Mouse (Mus musculus): ENCODE measurements around the gene Kif21b. TPM values are rescaled to one million over a fixed set of nuclear protein-coding genes. Genes with fewer than 3 reads are reported as not detected.

Gene Kif21b
- polyA plus RNA-seq, 1 experiment from 2014 or later: 49.4 TPM

DNA sequence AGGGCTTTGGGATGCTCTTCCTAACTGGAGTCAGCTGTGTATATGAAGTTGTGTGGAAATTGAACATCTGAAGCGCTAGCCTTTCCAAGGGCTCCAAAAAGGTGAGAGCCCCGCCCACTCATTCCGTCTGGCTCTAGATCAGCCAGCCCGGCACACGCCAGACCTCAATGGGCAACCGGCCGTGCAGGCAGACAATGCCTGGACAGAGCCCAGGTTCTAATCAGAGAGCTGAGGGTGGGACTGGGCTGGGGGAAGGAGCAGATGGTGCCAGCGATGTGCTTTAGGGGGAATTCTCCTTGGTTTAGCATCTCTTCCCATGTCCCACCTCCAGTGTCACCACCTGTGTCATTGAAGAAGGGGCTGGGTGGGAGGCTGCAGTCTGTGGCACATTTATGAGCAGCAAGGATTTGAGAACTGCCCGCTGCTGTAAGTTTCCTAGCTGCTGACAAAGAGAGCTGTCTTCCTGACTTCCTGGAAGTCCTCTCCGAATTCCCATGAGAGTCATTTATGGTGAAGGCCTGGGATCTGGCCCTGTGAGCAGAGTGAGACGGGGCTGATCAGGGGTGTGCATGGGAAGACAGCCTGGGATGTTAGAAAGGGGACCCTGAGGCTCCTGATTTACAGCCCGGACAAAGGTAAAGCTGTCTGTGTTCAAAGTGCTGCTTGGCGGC, 2.5 kb downstream of the Kif21b start:
- Histone ChIP-seq H3K9ac (peak overlapping the region; percentile 100), H3K4me1 (replicated peaks; ENCODE audit: control insufficient read depth, insufficient read depth, low read length) (peaks cover 63% of the 10 kb centered on the region), H3K27ac (peak overlapping the region; percentile 96), H3K4me2 (replicated peaks) (peak overlapping the region; percentile 76), H3K27me3 (ENCODE audit: control insufficient read depth, insufficient read depth, low read length) (no peaks in the 10 kb centered on the region), H3K9me3 (ENCODE audit: control insufficient read depth, low read length) (no peaks in the 10 kb centered on the region), H3K4me3 (replicated peaks; ENCODE audit: low read length) (peak overlapping the region; percentile 93), H3K36me3 (replicated peaks; ENCODE audit: control insufficient read depth, insufficient read depth) (no peaks in the 10 kb centered on the region)
- no peak for ATAC-seq (ENCODE audit: low FRiP score)
- no peak for DNase-seq (ENCODE audit: low spot score)
- 28% methylated on average over 13 of the region's 13 CpGs for WGBS

DNA sequence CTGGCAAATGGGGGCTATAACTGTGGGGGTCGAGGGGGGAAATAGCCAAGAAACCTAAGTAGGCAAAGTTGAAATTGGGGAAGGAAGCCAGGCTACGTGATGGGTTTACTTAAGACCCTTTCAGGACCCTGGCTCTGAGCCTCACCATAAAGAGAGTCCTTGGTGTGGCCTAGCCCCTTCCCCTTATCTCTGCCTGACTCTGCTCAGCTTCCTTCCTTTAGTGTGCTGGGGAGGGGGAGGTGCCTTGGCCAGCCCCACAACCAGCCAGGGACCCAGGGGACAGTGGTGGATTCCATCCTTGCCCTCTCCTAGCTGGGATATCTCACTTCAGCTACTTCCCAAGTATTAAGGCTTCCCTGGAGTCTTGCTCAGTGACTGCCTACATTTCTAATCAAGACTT, 3.4 kb downstream of the Kif21b start:
- H3K4me1 ChIP-seq (replicated peaks; ENCODE audit: control insufficient read depth, insufficient read depth, low read length): peaks cover 68% of the 10 kb centered on the region
- ATAC-seq (ENCODE audit: low FRiP score) (no peak), DNase-seq (ENCODE audit: low spot score) (no peak)
- H3K4me3 ChIP-seq (replicated peaks; ENCODE audit: low read length): peak overlapping the region; percentile 93; the same call in 1 of the 2 replicates
- WGBS: 81% methylated on average over 2 of the region's 2 CpGs
- peak overlapping the region; percentile 100; the same call in 1 of the 2 replicates for H3K9ac ChIP-seq
- H3K27ac ChIP-seq: no peak overlapping the region
- no peaks in the 10 kb centered on the region for H3K27me3 ChIP-seq (ENCODE audit: control insufficient read depth, insufficient read depth, low read length)
- peak overlapping the region; percentile 76 for H3K4me2 ChIP-seq (replicated peaks)
- H3K36me3 ChIP-seq (replicated peaks; ENCODE audit: control insufficient read depth, insufficient read depth): no peaks in the 10 kb centered on the region
- no peaks in the 10 kb centered on the region for H3K9me3 ChIP-seq (ENCODE audit: control insufficient read depth, low read length)

DNA sequence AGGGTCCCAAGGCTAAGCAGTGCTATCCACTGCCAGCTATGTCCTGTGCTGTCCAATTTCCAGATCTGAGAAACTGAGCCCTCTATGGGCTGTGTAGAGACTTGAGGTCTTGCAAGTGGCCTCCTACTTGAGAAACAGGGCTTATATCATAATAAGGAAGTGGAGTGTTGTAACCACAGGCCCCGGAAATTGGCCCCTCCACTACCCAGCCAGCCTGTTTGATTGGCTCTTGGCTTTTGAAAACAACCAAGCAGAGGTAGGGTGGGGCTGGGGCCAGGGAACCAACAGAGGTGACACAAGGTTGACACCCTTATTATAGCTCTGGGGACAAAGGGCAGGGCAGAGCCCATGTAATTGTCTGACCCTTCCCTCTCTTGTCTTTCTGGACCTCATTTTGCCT, 3.9 kb downstream of the Kif21b start:
- H3K27ac ChIP-seq: no peak overlapping the region
- H3K4me3 ChIP-seq (replicated peaks; ENCODE audit: low read length): no peak overlapping the region
- no peak for ATAC-seq (ENCODE audit: low FRiP score)
- H3K9ac ChIP-seq: no peak overlapping the region
- H3K4me1 ChIP-seq (replicated peaks; ENCODE audit: control insufficient read depth, insufficient read depth, low read length): peaks cover 68% of the 10 kb centered on the region
- WGBS: 64% methylated on average over 1 of the region's 1 CpGs
- H3K36me3 ChIP-seq (replicated peaks; ENCODE audit: control insufficient read depth, insufficient read depth): no peaks in the 10 kb centered on the region
- no peaks in the 10 kb centered on the region for H3K27me3 ChIP-seq (ENCODE audit: control insufficient read depth, insufficient read depth, low read length)
- H3K9me3 ChIP-seq (ENCODE audit: control insufficient read depth, low read length): no peaks in the 10 kb centered on the region
- peak overlapping the region; percentile 76 for H3K4me2 ChIP-seq (replicated peaks)
- no peak for DNase-seq (ENCODE audit: low spot score)

DNA sequence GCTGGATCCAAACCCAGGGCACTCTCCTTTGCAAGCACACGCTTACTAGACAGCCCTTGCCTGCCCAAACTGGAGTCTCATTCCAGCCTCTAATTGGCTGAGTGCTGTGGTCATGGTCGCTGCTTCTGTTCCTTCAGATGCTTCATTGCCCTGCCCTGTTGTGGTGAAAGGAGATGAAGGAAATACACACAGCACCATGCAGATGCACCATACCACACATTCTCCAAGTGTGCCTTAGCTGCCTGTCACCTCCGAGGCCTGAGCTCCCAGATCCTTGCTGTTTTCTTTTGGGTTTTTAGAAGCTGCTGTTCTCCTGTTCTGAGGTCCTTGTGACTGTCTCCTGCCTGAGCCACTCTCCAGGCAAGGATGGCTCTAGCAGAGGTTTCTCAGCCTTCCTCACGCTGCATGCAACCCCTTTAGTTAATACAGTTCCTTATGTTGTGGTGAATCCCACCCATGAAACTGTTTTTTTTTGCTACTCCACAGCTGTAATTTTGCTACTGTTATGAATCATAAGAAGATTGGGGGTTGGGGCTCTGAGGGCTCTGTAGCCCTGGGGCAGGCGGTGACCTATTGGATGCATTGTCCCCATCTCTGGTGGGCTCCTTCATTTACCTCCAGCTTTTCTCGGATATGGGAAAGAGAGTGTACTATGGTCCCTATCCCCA, 4.7 kb downstream of the Kif21b start:
- H3K27ac ChIP-seq: no peak overlapping the region
- 68% methylated on average over 6 of the region's 6 CpGs for WGBS
- no peak for ATAC-seq (ENCODE audit: low FRiP score)

DNA sequence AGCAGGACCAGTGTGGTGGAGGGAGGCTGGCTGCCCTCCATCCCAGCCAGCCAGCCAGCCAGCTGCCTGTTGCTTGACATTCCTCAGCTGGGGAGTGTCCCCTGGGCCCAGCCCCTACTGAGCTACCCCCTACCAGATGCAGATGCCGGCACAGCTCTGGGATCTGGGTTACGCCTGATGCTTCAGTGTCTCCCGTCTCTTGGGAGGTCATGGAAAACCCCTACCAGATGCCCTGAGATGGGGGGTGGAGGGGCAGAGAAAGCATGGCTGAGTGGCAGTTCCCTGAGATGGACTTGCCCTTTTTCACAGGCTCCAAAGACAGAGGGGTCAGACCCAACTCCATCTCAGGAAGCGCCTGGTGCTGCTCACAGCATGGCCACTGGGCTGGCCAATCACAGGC, 5.4 kb downstream of the Kif21b start:
- no peak overlapping the region for H3K27ac ChIP-seq

More for the DNA sequence above, 4.7 kb downstream of the Kif21b start:
- Histone ChIP-seq H3K4me2 (replicated peaks) (peak overlapping the region; percentile 76), H3K36me3 (replicated peaks; ENCODE audit: control insufficient read depth, insufficient read depth) (no peaks in the 10 kb centered on the region), H3K9me3 (ENCODE audit: control insufficient read depth, low read length) (no peaks in the 10 kb centered on the region), H3K4me3 (replicated peaks; ENCODE audit: low read length) (no peak overlapping the region), H3K9ac (no peak overlapping the region), H3K4me1 (replicated peaks; ENCODE audit: control insufficient read depth, insufficient read depth, low read length) (peaks cover 71% of the 10 kb centered on the region), H3K27me3 (ENCODE audit: control insufficient read depth, insufficient read depth, low read length) (no peaks in the 10 kb centered on the region)
- no peak for DNase-seq (ENCODE audit: low spot score)

GRCm38 (mm10) chr1:136137071-136137531, 5.9 kb downstream of the Kif21b start:
- 0 out of 2 replicates have a peak overlapping the region, but pooled peaks have one; percentile 31 for H3K9ac ChIP-seq

More for the DNA sequence above, 5.4 kb downstream of the Kif21b start:
- WGBS: 22% methylated on average over 4 of the region's 4 CpGs
- no peak overlapping the region; the same call in 1 of the 2 replicates for H3K4me2 ChIP-seq (replicated peaks)
- DNase-seq (ENCODE audit: low spot score) (no peak), ATAC-seq (ENCODE audit: low FRiP score) (no peak)
- H3K9ac ChIP-seq: no peak overlapping the region
- no peak overlapping the region for H3K4me3 ChIP-seq (replicated peaks; ENCODE audit: low read length)
- no peaks in the 10 kb centered on the region for H3K27me3 ChIP-seq (ENCODE audit: control insufficient read depth, insufficient read depth, low read length)
- no peaks in the 10 kb centered on the region for H3K36me3 ChIP-seq (replicated peaks; ENCODE audit: control insufficient read depth, insufficient read depth)
- no peaks in the 10 kb centered on the region for H3K9me3 ChIP-seq (ENCODE audit: control insufficient read depth, low read length)
- peaks cover 77% of the 10 kb centered on the region for H3K4me1 ChIP-seq (replicated peaks; ENCODE audit: control insufficient read depth, insufficient read depth, low read length)

GRCm38 (mm10) chr1:136137575-136137974, 6.4 kb downstream of the Kif21b start:
- no peak for ATAC-seq (ENCODE audit: low FRiP score)
- Histone ChIP-seq H3K27ac (peak overlapping the region; percentile 47), H3K4me3 (replicated peaks; ENCODE audit: low read length) (no peak overlapping the region), H3K27me3 (ENCODE audit: control insufficient read depth, insufficient read depth, low read length) (no peaks in the 10 kb centered on the region), H3K4me1 (replicated peaks; ENCODE audit: control insufficient read depth, insufficient read depth, low read length) (peaks cover 88% of the 10 kb centered on the region), H3K4me2 (replicated peaks) (peak overlapping the region; percentile 30), H3K36me3 (replicated peaks; ENCODE audit: control insufficient read depth, insufficient read depth) (no peaks in the 10 kb centered on the region), H3K9me3 (ENCODE audit: control insufficient read depth, low read length) (no peaks in the 10 kb centered on the region), H3K9ac (0 out of 2 replicates have a peak overlapping the region, but pooled peaks have one; percentile 31)
- peak; percentile 76 for DNase-seq (ENCODE audit: low spot score)
- WGBS: 0% methylated on average over 4 of the region's 4 CpGs

More at GRCm38 (mm10) chr1:136137071-136137531, 5.9 kb downstream of the Kif21b start:
- H3K36me3 ChIP-seq (replicated peaks; ENCODE audit: control insufficient read depth, insufficient read depth): no peaks in the 10 kb centered on the region
- H3K27ac ChIP-seq: peak overlapping the region; percentile 47
- H3K4me2 ChIP-seq (replicated peaks): peak overlapping the region; percentile 30
- H3K4me3 ChIP-seq (replicated peaks; ENCODE audit: low read length): no peak overlapping the region
- peaks cover 83% of the 10 kb centered on the region for H3K4me1 ChIP-seq (replicated peaks; ENCODE audit: control insufficient read depth, insufficient read depth, low read length)
- DNase-seq (ENCODE audit: low spot score): no peak
- no peak for ATAC-seq (ENCODE audit: low FRiP score)
- H3K27me3 ChIP-seq (ENCODE audit: control insufficient read depth, insufficient read depth, low read length): no peaks in the 10 kb centered on the region
- H3K9me3 ChIP-seq (ENCODE audit: control insufficient read depth, low read length): no peaks in the 10 kb centered on the region
- 29% methylated on average over 7 of the region's 7 CpGs for WGBS

DNA sequence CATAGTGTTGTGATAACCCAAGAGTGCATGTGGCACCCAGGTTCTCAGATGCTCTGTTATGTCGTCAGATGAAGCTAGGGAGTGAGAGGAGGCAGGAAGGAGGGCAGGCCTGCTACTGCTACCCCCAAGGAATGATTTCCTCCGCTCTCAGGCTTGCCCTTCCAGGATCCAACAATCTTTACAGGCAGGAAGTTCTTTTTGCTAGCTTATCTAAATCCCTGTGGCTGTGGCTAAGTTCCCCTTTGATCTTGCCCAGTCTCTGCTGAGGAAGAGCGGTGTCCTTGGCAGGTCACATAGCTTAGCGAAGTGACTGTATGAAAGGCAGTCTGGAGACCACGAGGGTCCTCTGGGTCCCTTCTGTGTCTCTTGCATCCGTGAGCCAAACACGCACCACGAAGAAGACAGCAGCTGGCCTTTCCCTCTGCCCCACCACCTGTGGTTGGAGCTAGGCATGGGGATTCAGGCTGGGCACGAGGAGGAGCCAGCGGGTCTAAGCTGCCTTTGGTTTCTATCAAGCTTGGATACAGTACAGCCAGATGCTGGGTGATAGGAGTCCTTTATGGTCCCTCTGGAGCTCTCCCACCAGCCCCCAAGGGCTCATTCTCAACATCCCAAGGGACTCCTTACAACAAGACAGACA, 7.1 kb downstream of the Kif21b start:
- peak overlapping the region; percentile 30 for H3K4me2 ChIP-seq (replicated peaks)

More for the DNA sequence above, 7.1 kb downstream of the Kif21b start:
- no peaks in the 10 kb centered on the region for H3K27me3 ChIP-seq (ENCODE audit: control insufficient read depth, insufficient read depth, low read length)
- WGBS: 38% methylated on average over 10 of the region's 10 CpGs
- no peaks in the 10 kb centered on the region for H3K9me3 ChIP-seq (ENCODE audit: control insufficient read depth, low read length)
- no peak for DNase-seq (ENCODE audit: low spot score)
- no peaks in the 10 kb centered on the region for H3K36me3 ChIP-seq (replicated peaks; ENCODE audit: control insufficient read depth, insufficient read depth)
- no peak for ATAC-seq (ENCODE audit: low FRiP score)
- peak overlapping the region; percentile 31 for H3K9ac ChIP-seq
- peak overlapping the region; percentile 47; the same call in 1 of the 2 replicates for H3K27ac ChIP-seq
- H3K4me1 ChIP-seq (replicated peaks; ENCODE audit: control insufficient read depth, insufficient read depth, low read length): peaks cover 95% of the 10 kb centered on the region
- H3K4me3 ChIP-seq (replicated peaks; ENCODE audit: low read length): no peak overlapping the region
